Mouse (Mus musculus): ENCODE results near the gene Gtf2ird1. TPM values are rescaled to one million over a fixed set of nuclear protein-coding genes. Genes with fewer than 3 reads are reported as not detected.
"Not testable (repeated sequence)": the region's sequence is repeated elsewhere in the genome, so short reads cannot be mapped to it uniquely, and the experiment has no call there.

Gtf2ird1 gene
- polyA plus RNA-seq, 1 experiment from 2014 or later: 75.6 TPM

DNA sequence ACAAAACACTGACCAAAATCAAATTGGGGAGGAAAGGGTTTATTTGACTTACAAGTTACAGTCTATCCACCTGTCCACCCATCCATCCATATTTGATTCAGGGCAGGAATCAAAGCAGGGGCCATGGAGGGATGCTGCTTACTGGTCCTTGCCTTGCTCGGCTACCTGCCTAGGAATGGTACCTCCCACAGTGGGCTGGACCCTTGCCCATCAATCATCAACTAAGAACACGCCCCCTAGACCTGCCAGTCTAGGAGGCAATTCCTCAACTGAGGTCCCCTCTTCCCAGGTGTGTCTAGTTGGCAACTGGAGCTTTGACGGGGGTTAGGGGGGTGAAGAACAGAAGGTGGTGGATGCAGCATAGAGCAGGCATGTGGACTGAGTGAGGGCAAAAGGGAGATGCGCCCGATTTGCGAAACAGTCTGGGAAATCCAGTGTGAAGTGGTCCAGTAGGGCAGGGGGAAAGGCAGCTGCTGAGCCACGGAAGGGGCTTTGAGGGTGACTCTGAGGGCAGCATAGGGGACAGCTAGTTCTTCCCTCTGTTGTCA, 28.7 kb upstream of the Gtf2ird1 start:
- Histone ChIP-seq H3K36me3 (ENCODE audit: control insufficient read depth, insufficient read depth, low read length) (peaks cover 7% of the 10 kb centered on the region), H3K4me3 (ENCODE audit: low read depth, low read length) (no peak overlapping the region), H3K4me1 (ENCODE audit: control insufficient read depth, insufficient read depth, low read length) (no peaks in the 10 kb centered on the region), H3K9ac (ENCODE audit: low read length) (no peak overlapping the region), H3K4me2 (ENCODE audit: low read depth) (no peak overlapping the region), H3K27ac (ENCODE audit: low read depth, low read length) (no peak overlapping the region), H3K27me3 (ENCODE audit: control insufficient read depth, insufficient read depth, low read length) (no peaks in the 10 kb centered on the region), H3K9me3 (ENCODE audit: control insufficient read depth, low read length) (no peaks in the 10 kb centered on the region)
- ATAC-seq (ENCODE audit: insufficient read depth, low FRiP score, low TSS enrichment) (no peak), DNase-seq (ENCODE audit: low spot score) (no peak)
- 77% methylated on average over 7 of the region's 7 CpGs for WGBS

DNA sequence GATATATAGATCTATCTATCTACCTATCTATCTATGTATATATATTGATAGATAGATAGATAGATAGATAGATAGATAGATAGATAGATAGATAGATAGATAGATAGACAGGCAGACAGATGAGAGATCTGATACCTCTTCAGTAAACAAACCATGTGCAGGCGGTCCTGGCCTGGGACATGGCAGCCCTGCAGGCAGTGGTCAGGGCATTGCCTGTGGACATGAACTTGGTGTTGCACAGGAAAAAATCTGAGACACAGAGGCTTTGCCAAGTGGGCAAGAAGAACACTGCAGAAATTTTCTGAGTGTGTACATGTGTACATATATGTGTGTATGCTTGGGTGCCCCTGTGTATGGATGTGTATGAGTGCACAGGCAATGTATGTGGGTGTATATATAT, 26.8 kb upstream of the Gtf2ird1 start:
- Histone ChIP-seq H3K4me1 (ENCODE audit: control insufficient read depth, insufficient read depth, low read length) (no peaks in the 10 kb centered on the region), H3K36me3 (ENCODE audit: control insufficient read depth, insufficient read depth, low read length) (no peaks in the 10 kb centered on the region), H3K4me3 (ENCODE audit: low read depth, low read length) (no peak overlapping the region), H3K9ac (ENCODE audit: low read length) (no peak overlapping the region), H3K9me3 (ENCODE audit: control insufficient read depth, low read length) (no peaks in the 10 kb centered on the region), H3K27me3 (ENCODE audit: control insufficient read depth, insufficient read depth, low read length) (no peaks in the 10 kb centered on the region), H3K4me2 (ENCODE audit: low read depth) (no peak overlapping the region), H3K27ac (ENCODE audit: low read depth, low read length) (no peak overlapping the region)
- 87% methylated on average over 1 of the region's 1 CpGs for WGBS
- DNase-seq (ENCODE audit: low spot score) (no peak), ATAC-seq (ENCODE audit: insufficient read depth, low FRiP score, low TSS enrichment) (no peak)

DNA sequence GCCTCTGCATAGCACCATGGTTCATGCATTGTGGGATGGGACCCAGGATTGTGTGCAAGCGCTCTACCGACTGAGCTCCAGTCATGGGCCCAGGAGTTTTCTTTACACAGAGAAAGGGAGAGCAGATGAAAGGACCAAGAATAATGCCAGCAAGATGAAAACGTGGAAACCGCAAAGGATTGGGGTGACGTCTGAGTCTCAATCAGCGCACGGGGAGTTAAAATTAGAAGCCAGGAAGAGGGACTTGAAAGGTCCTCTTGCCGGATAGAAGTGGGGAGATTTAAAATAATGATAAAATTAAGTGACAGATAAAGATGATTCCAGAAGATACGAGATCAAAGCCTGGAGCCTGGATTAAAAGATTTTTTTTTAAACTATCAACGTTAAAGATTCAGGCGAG, 25.8 kb upstream of the Gtf2ird1 start:
- no peak overlapping the region for H3K4me3 ChIP-seq (ENCODE audit: low read depth, low read length)
- no peaks in the 10 kb centered on the region for H3K4me1 ChIP-seq (ENCODE audit: control insufficient read depth, insufficient read depth, low read length)
- H3K36me3 ChIP-seq (ENCODE audit: control insufficient read depth, insufficient read depth, low read length): no peaks in the 10 kb centered on the region
- ATAC-seq (ENCODE audit: insufficient read depth, low FRiP score, low TSS enrichment): no peak
- DNase-seq (ENCODE audit: low spot score): no peak
- H3K9ac ChIP-seq (ENCODE audit: low read length): no peak overlapping the region
- H3K27ac ChIP-seq (ENCODE audit: low read depth, low read length): no peak overlapping the region
- no peaks in the 10 kb centered on the region for H3K9me3 ChIP-seq (ENCODE audit: control insufficient read depth, low read length)
- no peak overlapping the region for H3K4me2 ChIP-seq (ENCODE audit: low read depth)
- H3K27me3 ChIP-seq (ENCODE audit: control insufficient read depth, insufficient read depth, low read length): no peaks in the 10 kb centered on the region
- WGBS: 77% methylated on average over 11 of the region's 11 CpGs

DNA sequence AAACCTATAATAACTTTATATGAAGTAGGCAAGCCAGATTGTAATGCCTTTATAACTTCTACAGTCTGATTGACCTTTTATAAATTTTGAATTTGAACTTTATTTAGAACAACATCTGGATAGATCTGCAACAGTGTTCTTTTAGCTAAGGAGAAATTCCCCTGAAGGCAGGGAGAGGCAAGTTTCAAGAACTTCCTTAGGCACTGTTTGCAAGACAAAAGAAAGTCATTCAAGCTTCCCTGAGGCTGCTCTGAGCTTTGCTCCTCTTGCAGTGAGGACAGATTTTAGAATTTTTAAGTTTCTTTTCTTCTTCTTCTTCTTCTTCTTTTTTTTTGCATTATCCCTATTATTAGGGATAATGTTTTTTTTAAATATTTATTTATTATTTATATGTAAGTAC, 22.4 kb upstream of the Gtf2ird1 start:
- H3K36me3 ChIP-seq (ENCODE audit: control insufficient read depth, insufficient read depth, low read length); H3K4me2 ChIP-seq (ENCODE audit: low read depth); H3K4me3 ChIP-seq (ENCODE audit: low read depth, low read length); H3K9ac ChIP-seq (ENCODE audit: low read length); H3K9me3 ChIP-seq (ENCODE audit: control insufficient read depth, low read length); H3K4me1 ChIP-seq (ENCODE audit: control insufficient read depth, insufficient read depth, low read length); H3K27me3 ChIP-seq (ENCODE audit: control insufficient read depth, insufficient read depth, low read length); DNase-seq (ENCODE audit: low spot score); ATAC-seq (ENCODE audit: insufficient read depth, low FRiP score, low TSS enrichment); H3K27ac ChIP-seq (ENCODE audit: low read depth, low read length): not testable (repeated sequence)

DNA sequence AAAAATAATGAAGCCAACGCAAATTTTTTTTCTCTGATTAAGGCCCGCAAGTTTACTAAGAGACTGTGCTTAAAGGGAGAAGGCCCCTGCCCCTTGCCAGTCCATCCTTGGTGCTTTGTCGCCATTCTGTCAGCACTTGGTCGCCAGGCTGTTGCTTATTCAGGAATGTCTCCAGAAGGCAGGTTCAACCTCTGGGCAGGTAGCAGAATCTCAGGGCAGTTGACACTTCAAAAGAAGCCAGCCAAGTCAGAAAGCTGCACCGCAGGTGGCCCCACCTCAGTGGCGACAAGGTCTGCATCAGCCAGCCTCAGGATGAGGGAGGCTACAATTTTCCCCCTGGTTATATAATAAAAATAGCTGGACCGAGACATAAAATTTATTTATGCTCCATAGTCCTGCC, 19.2 kb upstream of the Gtf2ird1 start:
- H3K9me3 ChIP-seq (ENCODE audit: control insufficient read depth, low read length); H3K4me3 ChIP-seq (ENCODE audit: low read depth, low read length); H3K27ac ChIP-seq (ENCODE audit: low read depth, low read length); H3K27me3 ChIP-seq (ENCODE audit: control insufficient read depth, insufficient read depth, low read length); H3K36me3 ChIP-seq (ENCODE audit: control insufficient read depth, insufficient read depth, low read length); DNase-seq (ENCODE audit: low spot score); H3K4me1 ChIP-seq (ENCODE audit: control insufficient read depth, insufficient read depth, low read length); H3K9ac ChIP-seq (ENCODE audit: low read length); ATAC-seq (ENCODE audit: insufficient read depth, low FRiP score, low TSS enrichment); H3K4me2 ChIP-seq (ENCODE audit: low read depth): not testable (repeated sequence)
- 92% methylated on average over 7 of the region's 7 CpGs for WGBS

DNA sequence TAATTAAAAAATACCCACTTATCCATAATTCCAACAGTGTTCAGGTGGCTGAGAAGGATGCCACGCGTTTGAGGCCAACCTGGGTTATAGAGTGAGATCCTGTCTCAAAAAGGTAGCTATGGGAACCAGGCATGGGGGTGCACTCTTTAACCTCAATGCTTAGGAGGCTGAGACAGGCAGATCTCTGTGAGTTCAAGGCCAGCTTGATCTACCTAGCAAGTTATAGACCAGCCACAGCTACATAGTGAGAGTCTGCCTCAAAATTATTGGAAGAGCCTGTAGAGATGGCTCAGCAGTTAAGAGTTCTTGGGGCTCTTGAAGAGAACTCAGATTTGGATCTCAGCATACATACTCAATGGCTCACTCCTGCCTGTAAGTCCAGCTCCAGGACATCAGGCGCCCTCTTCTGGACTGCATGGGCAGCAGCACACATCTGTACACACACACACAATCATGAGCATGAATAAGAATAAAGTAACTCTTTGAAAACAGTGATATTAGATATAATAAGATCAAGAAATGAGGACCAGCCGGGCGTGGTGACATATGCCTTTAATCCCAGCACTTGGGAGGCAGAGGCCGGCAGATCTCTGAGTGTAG, 18.6 kb upstream of the Gtf2ird1 start:
- no peaks in the 10 kb centered on the region for H3K36me3 ChIP-seq (ENCODE audit: control insufficient read depth, insufficient read depth, low read length)
- DNase-seq (ENCODE audit: low spot score) (no peak), ATAC-seq (ENCODE audit: insufficient read depth, low FRiP score, low TSS enrichment) (no peak)
- H3K9me3 ChIP-seq (ENCODE audit: control insufficient read depth, low read length): no peaks in the 10 kb centered on the region
- H3K4me2 ChIP-seq (ENCODE audit: low read depth): no peak overlapping the region
- no peaks in the 10 kb centered on the region for H3K4me1 ChIP-seq (ENCODE audit: control insufficient read depth, insufficient read depth, low read length)
- no peak overlapping the region for H3K9ac ChIP-seq (ENCODE audit: low read length)
- H3K27me3 ChIP-seq (ENCODE audit: control insufficient read depth, insufficient read depth, low read length): no peaks in the 10 kb centered on the region
- no peak overlapping the region for H3K4me3 ChIP-seq (ENCODE audit: low read depth, low read length)
- H3K27ac ChIP-seq (ENCODE audit: low read depth, low read length): no peak overlapping the region
- WGBS: 92% methylated on average over 6 of the region's 6 CpGs

DNA sequence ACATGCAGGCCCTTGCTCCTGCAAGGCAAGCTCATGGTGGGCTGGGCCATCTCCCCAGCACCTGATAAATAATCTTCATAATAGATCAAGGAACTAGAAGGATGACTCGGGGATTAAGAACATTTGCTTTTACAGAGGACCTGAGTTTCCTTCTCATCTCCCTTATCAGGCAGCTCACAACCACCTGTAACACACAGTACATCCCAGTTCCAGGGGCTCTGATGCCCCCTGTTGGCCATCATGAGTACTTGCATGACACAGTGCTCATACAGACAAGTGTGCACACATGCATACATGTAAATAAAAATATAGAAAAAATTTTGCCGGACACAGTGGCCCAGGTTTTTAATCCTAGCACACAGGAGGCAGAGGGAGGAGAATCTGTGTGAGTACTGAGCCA, 17.4 kb upstream of the Gtf2ird1 start:
- DNase-seq (ENCODE audit: low spot score) (no peak), ATAC-seq (ENCODE audit: insufficient read depth, low FRiP score, low TSS enrichment) (no peak)
- Histone ChIP-seq H3K9ac (ENCODE audit: low read length) (no peak overlapping the region), H3K4me3 (ENCODE audit: low read depth, low read length) (no peak overlapping the region), H3K9me3 (ENCODE audit: control insufficient read depth, low read length) (no peaks in the 10 kb centered on the region), H3K36me3 (ENCODE audit: control insufficient read depth, insufficient read depth, low read length) (no peaks in the 10 kb centered on the region), H3K27ac (ENCODE audit: low read depth, low read length) (no peak overlapping the region), H3K4me1 (ENCODE audit: control insufficient read depth, insufficient read depth, low read length) (no peaks in the 10 kb centered on the region), H3K27me3 (ENCODE audit: control insufficient read depth, insufficient read depth, low read length) (no peaks in the 10 kb centered on the region), H3K4me2 (ENCODE audit: low read depth) (no peak overlapping the region)
- WGBS: 90% methylated on average over 2 of the region's 2 CpGs

DNA sequence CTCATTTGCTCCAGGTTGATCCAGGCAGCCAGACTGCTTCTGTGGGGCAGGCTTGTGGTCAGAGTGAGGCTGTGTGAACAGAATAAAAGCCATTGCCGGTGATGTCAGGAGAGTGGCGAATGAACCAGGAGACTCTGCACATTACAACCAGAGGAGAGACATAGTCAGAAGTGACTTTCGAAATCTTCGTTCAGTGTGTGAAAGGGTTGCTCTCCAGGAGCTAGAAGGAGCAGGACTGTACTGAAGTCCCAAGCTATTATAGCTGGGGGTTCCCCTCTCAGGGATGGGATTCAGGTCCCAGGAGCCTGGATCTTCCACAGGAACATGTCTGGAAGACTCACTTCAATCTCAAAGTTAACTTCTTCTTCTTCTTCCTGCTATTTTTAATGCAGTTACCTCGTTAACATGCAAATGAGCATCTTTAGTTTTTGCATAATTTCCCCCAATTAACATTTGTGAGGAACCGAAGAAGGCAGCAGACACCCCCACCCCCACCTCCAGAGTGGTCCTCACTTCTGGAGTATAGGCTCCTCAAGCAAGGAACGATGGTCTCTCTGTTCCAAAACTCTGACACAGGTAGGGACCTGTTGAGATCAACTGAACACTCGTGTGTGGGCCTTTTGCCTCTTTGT, 14.1 kb upstream of the Gtf2ird1 start:
- no peak for DNase-seq (ENCODE audit: low spot score)
- no peak overlapping the region for H3K4me2 ChIP-seq (ENCODE audit: low read depth)
- no peak overlapping the region for H3K9ac ChIP-seq (ENCODE audit: low read length)
- no peaks in the 10 kb centered on the region for H3K36me3 ChIP-seq (ENCODE audit: control insufficient read depth, insufficient read depth, low read length)
- no peak for ATAC-seq (ENCODE audit: insufficient read depth, low FRiP score, low TSS enrichment)
- H3K4me1 ChIP-seq (ENCODE audit: control insufficient read depth, insufficient read depth, low read length): peaks cover 14% of the 10 kb centered on the region
- H3K27ac ChIP-seq (ENCODE audit: low read depth, low read length): no peak overlapping the region
- no peaks in the 10 kb centered on the region for H3K27me3 ChIP-seq (ENCODE audit: control insufficient read depth, insufficient read depth, low read length)
- 83% methylated on average over 8 of the region's 8 CpGs for WGBS
- H3K4me3 ChIP-seq (ENCODE audit: low read depth, low read length): no peak overlapping the region
- H3K9me3 ChIP-seq (ENCODE audit: control insufficient read depth, low read length): no peaks in the 10 kb centered on the region

DNA sequence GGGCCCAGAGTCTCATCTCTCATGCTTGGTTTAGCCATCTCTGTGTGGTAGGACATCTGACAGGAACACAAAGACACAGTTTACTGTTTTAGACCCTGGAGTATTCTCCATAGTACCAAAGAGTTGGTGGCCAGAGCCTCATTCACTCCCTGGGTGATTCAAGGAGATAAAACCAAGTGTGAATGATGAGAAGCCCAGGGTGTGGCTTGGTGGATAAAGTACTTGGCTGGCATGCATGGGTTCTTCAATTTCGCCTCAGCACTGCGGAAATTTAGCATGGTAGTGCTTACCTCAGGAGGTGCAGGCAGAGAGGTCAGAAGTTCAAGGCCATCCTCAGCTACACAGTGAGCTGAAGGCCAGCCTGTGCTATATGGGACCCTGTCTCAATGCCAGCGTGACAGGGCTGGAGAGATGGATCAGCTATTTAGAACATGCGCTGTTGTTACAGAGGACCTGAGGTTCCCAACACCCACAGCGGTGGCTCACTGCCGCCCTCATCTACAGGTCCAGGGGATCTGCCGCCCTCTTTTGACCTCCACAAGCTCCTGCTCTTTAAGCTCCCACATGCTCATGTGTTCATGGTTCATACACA, 13.1 kb upstream of the Gtf2ird1 start:
- no peaks in the 10 kb centered on the region for H3K9me3 ChIP-seq (ENCODE audit: control insufficient read depth, low read length)
- ATAC-seq (ENCODE audit: insufficient read depth, low FRiP score, low TSS enrichment): no peak

More for the DNA sequence above, 13.1 kb upstream of the Gtf2ird1 start:
- H3K4me2 ChIP-seq (ENCODE audit: low read depth): no peak overlapping the region
- peaks cover 14% of the 10 kb centered on the region for H3K4me1 ChIP-seq (ENCODE audit: control insufficient read depth, insufficient read depth, low read length)
- no peak overlapping the region for H3K9ac ChIP-seq (ENCODE audit: low read length)
- H3K27me3 ChIP-seq (ENCODE audit: control insufficient read depth, insufficient read depth, low read length): no peaks in the 10 kb centered on the region
- DNase-seq (ENCODE audit: low spot score): no peak
- no peak overlapping the region for H3K27ac ChIP-seq (ENCODE audit: low read depth, low read length)
- WGBS: 79% methylated on average over 7 of the region's 7 CpGs
- no peaks in the 10 kb centered on the region for H3K36me3 ChIP-seq (ENCODE audit: control insufficient read depth, insufficient read depth, low read length)
- no peak overlapping the region for H3K4me3 ChIP-seq (ENCODE audit: low read depth, low read length)

All from neural tube, embryonic 11.5 days (tissue).